Mouse (Mus musculus) spleen, adult 2 months (tissue): ENCODE measurements around the gene Pde11a.

Experiments
- CTCF ChIP-seq: fragments of 200-500 bp; IDR thresholded peaks from 2 replicates; pipeline ENCODE4 v1.5.1; 2011; ENCODE audit warnings: mild to moderate bottlenecking, inconsistent platforms; ENCODE audit not compliant: insufficient read depth, insufficient read length, insufficient replicate concordance; ENCODE audit errors: extremely low read depth
- POLR2A ChIP-seq: fragments of 200-500 bp; IDR thresholded peaks from 2 replicates; pipeline ENCODE4 v1.6.1; 2011; ENCODE audit warnings: low read depth, low read length, inconsistent platforms

GRCm38 (mm10) chr2:76324463-76324862 is 14.1 kb downstream of the Pde11a start:
- TF ChIP-seq CTCF (no peak), POLR2A (no peak)
